Mouse (Mus musculus): ENCODE measurements around the gene Ntrk2.

GRCm38 (mm10) chr13:59181188-59181947, 375.0 kb downstream of the Ntrk2 start:
- TF ChIP-seq CTCF (IDR thresholded peaks at IDR 0.05 in 2 of 3, conservative IDR thresholded peaks at IDR 0.05 in 1 of 3; ENCODE audit: control insufficient read depth in 1 of 3, insufficient read depth in 1 of 3, low read depth in 2 of 3, low read length in 3 of 3, poor library complexity in 1 of 3, severe bottlenecking in 1 of 3) (no peak), UBTF (IDR thresholded peaks at IDR 0.05; ENCODE audit: borderline replicate concordance, insufficient read depth, low read depth, low read length) (no peak), MAFK (IDR thresholded peaks at IDR 0.05; ENCODE audit: borderline replicate concordance, low read depth, low read length) (no peak), ZMIZ1 (IDR thresholded peaks at IDR 0.05; ENCODE audit: low read depth, low read length) (no peak), GATA1 (IDR thresholded peaks at IDR 0.05; ENCODE audit: low read depth, low read length) (peak; percentile 62), CHD2 (IDR thresholded peaks at IDR 0.05; ENCODE audit: low read length) (no peak)
